Mouse (Mus musculus) cerebellum, adult 2 months (tissue): ENCODE measurements around the gene B3gat1. TPM values are rescaled to one million over a fixed set of nuclear protein-coding genes. Genes with fewer than 3 reads are reported as not detected.

Experiments
- DNase-seq, 2 experiments: peaks; one replicate each; pipeline ENCODE4 v3.0.0; 2021
- H3K27ac ChIP-seq: fragments of 200-500 bp; 2 replicates; pipeline ENCODE4 v1.5.1; 2012; ENCODE audit warnings: low read length, control low read depth, inconsistent platforms; ENCODE audit not compliant: insufficient read depth
- H3K27me3 ChIP-seq: fragments of 200-500 bp; 2 replicates; pipeline ENCODE4 v1.6.1; 2012; ENCODE audit warnings: inconsistent platforms, mild to moderate bottlenecking, low read length, moderate library complexity; ENCODE audit not compliant: control insufficient read depth, insufficient read depth
- H3K4me1 ChIP-seq: fragments of 200-500 bp; 2 replicates; pipeline ENCODE4 v1.6.1; 2011; ENCODE audit warnings: low read length; ENCODE audit not compliant: control insufficient read depth, insufficient read depth
- H3K4me3 ChIP-seq: fragments of 200-500 bp; replicated peaks from 2 replicates; pipeline ENCODE3; 2011; ENCODE audit warnings: mild to moderate bottlenecking, low read depth, low read length, control low read depth; ENCODE audit not compliant: insufficient read depth
- CTCF ChIP-seq: fragments of 200-500 bp; IDR thresholded peaks from 2 replicates; pipeline ENCODE4 v1.5.1; 2011; ENCODE audit warnings: low read depth, mild to moderate bottlenecking, control low read depth, low read length, moderate library complexity, borderline replicate concordance; ENCODE audit not compliant: insufficient read depth
- POLR2A ChIP-seq: fragments of 200-500 bp; IDR thresholded peaks from 2 replicates; pipeline ENCODE4 v1.6.1; 2011; ENCODE audit warnings: low read length, control low read depth, borderline replicate concordance; ENCODE audit not compliant: insufficient read depth
- WGBS: fragments of 180-500 bp; shearing (Covaris S2); methylation state at CpG from one replicate; pipeline ENCODE4 v1.1.7; 2018; 5-methylcytosine and 5-hydroxymethylcytosine counted together
- polyA plus RNA-seq: library from polyadenylated mRNA; depleted of rRNA; stranded (reverse); fragments of >200 nt; gene quantifications from 2 replicates; pipeline ENCODE4 v1.2.3, GENCODE M21; 2012

The B3gat1 gene
- polyA plus RNA-seq, 1 experiment = 81.2 TPM

- peak in 1 of 2 experiments; percentile 46 for DNase-seq
- H3K27ac ChIP-seq = no peak overlapping the region
- 60% methylated on average over 6 of the region's 6 CpGs for WGBS
- peak; percentile 67 for TF ChIP-seq CTCF
- no peak for TF ChIP-seq POLR2A
- H3K4me1 ChIP-seq = no peaks in the 10 kb centered on the region
- H3K4me3 ChIP-seq = no peak overlapping the region
- H3K27me3 ChIP-seq = no peaks in the 10 kb centered on the region
Observed at GRCm38 (mm10) chr9:26776122-26776902, 42.8 kb downstream of the B3gat1 start.

GRCm38 (mm10) chr9:26778421-26778820 is 44.9 kb downstream of the B3gat1 start:
- H3K4me1 ChIP-seq = no peaks in the 10 kb centered on the region
- H3K27me3 ChIP-seq = no peaks in the 10 kb centered on the region
- DNase-seq = no peak
- WGBS = 86% methylated on average over 7 of the region's 7 CpGs
- no peak overlapping the region for H3K4me3 ChIP-seq
- H3K27ac ChIP-seq = no peak overlapping the region
- TF ChIP-seq POLR2A = no peak
- TF ChIP-seq CTCF = no peak

GRCm38 (mm10) chr9:26783414-26783975 is 50.0 kb downstream of the B3gat1 start:
- WGBS = 72% methylated on average over 7 of the region's 7 CpGs
- Histone ChIP-seq H3K27ac (no peak overlapping the region), H3K4me1 (no peaks in the 10 kb centered on the region), H3K4me3 (no peak overlapping the region), H3K27me3 (no peaks in the 10 kb centered on the region)
- TF ChIP-seq CTCF = no peak
- TF ChIP-seq POLR2A = no peak
- DNase-seq = no peak

- Histone ChIP-seq H3K4me3 (no peak overlapping the region), H3K4me1 (peaks cover 5% of the 10 kb centered on the region), H3K27ac (no peak overlapping the region), H3K27me3 (no peaks in the 10 kb centered on the region; the same call in 1 of the 2 replicates)
- TF ChIP-seq POLR2A = no peak
- no peak for TF ChIP-seq CTCF
- WGBS = 13% methylated on average over 3 of the region's 3 CpGs
- DNase-seq = peak; percentile 24 to 47
Observed at GRCm38 (mm10) chr9:26792829-26793228, 59.3 kb downstream of the B3gat1 start.

GRCm38 (mm10) chr9:26798205-26798604 is 64.7 kb downstream of the B3gat1 start:
- H3K4me1 ChIP-seq = 0 out of 2 replicates have a peak, but pooled peaks cover under 1% of the 10 kb centered on the region
- no peak overlapping the region for H3K27ac ChIP-seq
- H3K4me3 ChIP-seq = no peak overlapping the region
- WGBS = 94% methylated on average over 3 of the region's 3 CpGs
- no peak for DNase-seq
- no peaks in the 10 kb centered on the region; the same call in 1 of the 2 replicates for H3K27me3 ChIP-seq
- no peak for TF ChIP-seq POLR2A
- TF ChIP-seq CTCF = no peak

GRCm38 (mm10) chr9:26798731-26799130 is 65.2 kb downstream of the B3gat1 start:
- TF ChIP-seq POLR2A = no peak
- no peak for TF ChIP-seq CTCF
- Histone ChIP-seq H3K27ac (no peak overlapping the region), H3K4me3 (no peak overlapping the region), H3K4me1 (no peaks in the 10 kb centered on the region), H3K27me3 (no peaks in the 10 kb centered on the region; the same call in 1 of the 2 replicates)
- 98% methylated on average over 1 of the region's 1 CpGs for WGBS
- DNase-seq = no peak

DNA sequence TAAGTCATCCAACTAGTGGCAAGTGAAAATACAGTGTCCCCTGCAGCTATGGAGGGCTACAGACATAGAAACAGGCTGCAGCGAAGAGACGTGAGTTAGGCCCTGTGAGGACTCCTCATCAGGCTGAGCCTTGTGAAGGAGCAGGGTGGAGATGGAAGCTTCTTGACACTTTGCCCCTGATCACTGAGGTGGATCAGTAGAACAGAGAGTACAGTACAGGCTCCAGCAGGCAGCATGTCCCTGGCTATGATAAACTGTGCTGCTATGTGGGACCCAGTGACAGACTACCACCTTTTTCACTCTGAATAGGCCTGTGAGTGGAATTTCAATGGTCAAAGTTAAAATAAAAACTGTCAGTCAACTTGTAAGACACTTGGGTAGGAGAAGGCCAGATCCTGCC is 66.8 kb downstream of the B3gat1 start:
- Histone ChIP-seq H3K4me1 (no peaks in the 10 kb centered on the region), H3K4me3 (no peak overlapping the region), H3K27me3 (no peaks in the 10 kb centered on the region), H3K27ac (no peak overlapping the region)
- no peak for DNase-seq
- 98% methylated on average over 2 of the region's 2 CpGs for WGBS
- TF ChIP-seq CTCF (no peak), POLR2A (no peak)

DNA sequence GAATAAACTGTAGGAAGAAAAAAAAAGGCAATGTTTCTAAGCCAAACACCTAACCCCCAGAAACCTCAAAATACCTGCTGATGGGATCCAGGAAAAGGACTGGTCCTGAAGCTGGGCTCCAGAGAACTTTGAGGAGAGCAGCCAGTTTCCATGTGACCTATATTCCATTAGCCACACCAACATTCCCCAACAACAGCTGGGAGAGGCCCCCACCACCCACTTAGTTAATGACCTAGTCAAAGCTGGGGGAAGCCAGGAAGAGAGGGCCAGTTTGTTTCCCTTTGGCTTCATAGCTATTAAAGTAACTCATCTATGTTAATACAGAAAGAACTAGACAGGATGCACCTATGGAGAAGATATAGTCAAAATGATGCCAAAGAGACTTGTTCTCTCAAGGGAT is 70.8 kb downstream of the B3gat1 start:
- TF ChIP-seq CTCF = no peak
- no peak for TF ChIP-seq POLR2A
- H3K4me1 ChIP-seq = peaks cover 3% of the 10 kb centered on the region; the same call in 1 of the 2 replicates
- H3K27me3 ChIP-seq = no peaks in the 10 kb centered on the region
- no peak overlapping the region for H3K4me3 ChIP-seq
- DNase-seq = no peak
- no peak overlapping the region for H3K27ac ChIP-seq
